Mouse (Mus musculus) 3134 (cell line): Measurements from ENCODE around the gene Sept1.
A peak's percentile ranks its signal among the peaks of the same experiment; 100 is the strongest.
"Not testable (repeated sequence)": the region's sequence is repeated elsewhere in the genome, so short reads cannot be mapped to it uniquely, and the experiment has no call there.

Experiments used
- DNase-seq: peaks from one replicate; pipeline ENCODE4 v3.0.0-alpha.2; 2011; ENCODE audit warnings: low spot score; ENCODE audit not compliant: insufficient read length; ENCODE audit errors: extremely low read depth

Gene Sept1

GRCm38 (mm10) chr7:127195544-127196295, 37.2 kb downstream of the Sept1 start, which contains the start of gene Cd2bp2:
Cd2bp2 (minus strand) TSS chr7:127196050.
- peak; percentile 90 for DNase-seq

GRCm38 (mm10) chr7:127194633-127195029, 38.3 kb downstream of the Sept1 start:
- no peak for DNase-seq

- DNase-seq = no peak
These were observed 38.8 kb downstream of the Sept1 start for GRCm38 (mm10) chr7:127194011-127194632.

- no peak for DNase-seq
These were observed 39.9 kb downstream of the Sept1 start for GRCm38 (mm10) chr7:127192989-127193388.

GRCm38 (mm10) chr7:127190672-127191071, 42.3 kb downstream of the Sept1 start:
- DNase-seq = no peak

DNA sequence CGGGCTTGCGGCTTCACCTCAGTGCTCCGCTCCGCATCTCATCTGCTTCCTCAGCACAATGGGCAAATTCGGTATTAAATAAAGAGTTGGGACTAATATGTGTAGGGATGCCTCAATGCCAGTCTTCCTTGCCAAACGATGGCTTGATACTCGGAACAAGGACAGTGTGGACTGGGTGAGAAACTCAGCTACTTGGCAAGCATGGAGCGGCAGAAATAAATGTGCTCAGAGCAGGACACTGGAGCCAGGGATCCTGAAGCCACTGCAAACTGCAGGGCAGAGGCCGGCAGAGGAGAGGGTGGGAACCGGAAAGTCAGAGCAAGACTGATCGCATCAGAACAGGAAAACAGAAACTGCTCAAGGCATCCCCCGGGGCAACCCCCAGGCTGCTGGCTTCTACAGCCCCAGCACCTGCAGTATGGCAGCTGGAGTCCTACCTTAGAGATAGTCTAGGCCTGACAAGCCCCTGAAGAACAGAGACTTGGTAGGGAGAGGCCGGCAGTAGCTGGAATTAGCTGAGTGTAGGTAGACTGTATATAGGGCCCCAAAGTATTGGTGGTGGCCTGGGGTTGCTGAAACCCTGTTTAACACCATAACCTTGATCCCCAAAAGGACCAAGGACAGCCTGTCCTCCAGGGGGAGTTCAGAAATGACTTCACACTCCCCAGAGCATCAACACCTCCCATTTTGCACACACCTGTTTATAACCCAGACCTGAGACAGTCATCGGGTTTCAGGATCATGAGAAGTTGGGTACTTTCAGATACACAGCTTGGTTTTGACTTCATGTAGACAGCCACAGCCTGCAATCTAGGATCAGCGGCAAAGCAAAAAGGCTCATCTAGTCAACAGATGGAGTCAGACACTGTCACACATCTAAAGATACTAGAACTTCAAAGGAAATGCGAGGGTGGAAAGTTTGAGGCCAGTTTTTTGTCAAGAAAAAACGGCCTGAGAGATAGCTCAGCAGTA, 44.3 kb downstream of the Sept1 start:
- no peak for DNase-seq

- DNase-seq = no peak
These were observed 45.6 kb downstream of the Sept1 start for GRCm38 (mm10) chr7:127187351-127187750.

GRCm38 (mm10) chr7:127185601-127186000, 47.3 kb downstream of the Sept1 start:
- DNase-seq = no peak

GRCm38 (mm10) chr7:127184720-127185119, 48.2 kb downstream of the Sept1 start:
- no peak for DNase-seq

DNA sequence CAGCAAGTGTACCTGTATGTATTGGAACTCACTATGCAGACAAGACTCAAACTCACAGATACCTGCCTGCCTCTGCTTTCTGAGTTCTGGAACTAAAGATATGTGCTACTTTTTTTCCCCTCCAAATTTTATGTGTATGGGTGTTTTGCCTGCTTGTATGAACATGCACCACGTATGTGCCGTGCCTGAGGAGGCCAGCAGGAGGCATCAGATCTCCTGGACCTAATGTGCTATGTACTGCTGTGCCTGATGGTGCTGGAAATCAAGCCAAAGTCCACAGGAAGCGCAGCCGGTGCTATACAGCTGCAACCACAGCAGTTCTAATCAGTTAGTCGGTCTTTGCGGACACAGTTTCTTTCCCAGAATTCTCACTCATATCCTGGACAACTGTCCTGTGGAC, 49.1 kb downstream of the Sept1 start:
- DNase-seq = no peak

- no peak for DNase-seq
These were observed 49.6 kb downstream of the Sept1 start for GRCm38 (mm10) chr7:127183345-127183744.

GRCm38 (mm10) chr7:127181724-127182123, 51.2 kb downstream of the Sept1 start:
- not testable (repeated sequence) for DNase-seq

- no peak for DNase-seq
These were observed 52.1 kb downstream of the Sept1 start for GRCm38 (mm10) chr7:127180783-127181182.

DNA sequence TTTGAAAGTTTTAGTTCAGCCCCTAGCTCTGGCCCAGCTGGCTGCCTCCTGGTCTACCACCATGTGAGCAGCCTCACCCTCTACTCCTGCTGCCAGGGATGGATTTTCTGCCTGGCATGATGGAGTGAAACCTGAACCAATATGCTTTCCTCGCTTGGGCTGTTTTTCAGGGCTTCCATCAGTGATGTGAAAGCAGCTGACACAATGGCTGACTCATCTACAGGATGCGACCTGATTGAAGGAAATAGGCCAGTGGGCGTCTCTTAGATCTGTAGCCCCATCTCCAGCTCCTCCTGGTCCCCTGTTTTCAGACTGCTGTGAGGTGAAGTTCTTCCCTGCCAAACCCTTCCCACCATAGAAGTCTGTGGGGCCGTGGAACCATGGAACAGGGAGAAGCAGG, 56.0 kb downstream of the Sept1 start:
- DNase-seq = no peak

DNA sequence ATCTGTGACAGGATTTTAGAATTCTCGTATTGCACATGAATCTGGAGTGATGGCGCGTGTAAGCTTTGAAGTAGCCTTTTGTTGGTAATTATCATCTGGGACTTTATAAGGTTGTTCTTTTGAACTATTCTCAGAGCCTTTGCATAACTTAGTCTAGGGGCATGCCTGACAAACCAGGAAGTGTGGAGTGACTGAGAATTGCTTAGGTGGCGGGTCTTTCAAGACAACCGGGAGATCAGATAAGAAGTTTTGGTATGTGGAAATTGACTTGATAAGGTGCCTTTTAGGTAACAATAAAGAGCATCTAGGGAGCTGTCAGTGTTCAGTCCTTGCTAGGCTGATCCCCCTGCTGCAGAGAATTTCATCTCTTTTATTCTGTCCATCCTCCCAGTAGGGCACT, 66.4 kb downstream of the Sept1 start:
- DNase-seq = no peak

DNA sequence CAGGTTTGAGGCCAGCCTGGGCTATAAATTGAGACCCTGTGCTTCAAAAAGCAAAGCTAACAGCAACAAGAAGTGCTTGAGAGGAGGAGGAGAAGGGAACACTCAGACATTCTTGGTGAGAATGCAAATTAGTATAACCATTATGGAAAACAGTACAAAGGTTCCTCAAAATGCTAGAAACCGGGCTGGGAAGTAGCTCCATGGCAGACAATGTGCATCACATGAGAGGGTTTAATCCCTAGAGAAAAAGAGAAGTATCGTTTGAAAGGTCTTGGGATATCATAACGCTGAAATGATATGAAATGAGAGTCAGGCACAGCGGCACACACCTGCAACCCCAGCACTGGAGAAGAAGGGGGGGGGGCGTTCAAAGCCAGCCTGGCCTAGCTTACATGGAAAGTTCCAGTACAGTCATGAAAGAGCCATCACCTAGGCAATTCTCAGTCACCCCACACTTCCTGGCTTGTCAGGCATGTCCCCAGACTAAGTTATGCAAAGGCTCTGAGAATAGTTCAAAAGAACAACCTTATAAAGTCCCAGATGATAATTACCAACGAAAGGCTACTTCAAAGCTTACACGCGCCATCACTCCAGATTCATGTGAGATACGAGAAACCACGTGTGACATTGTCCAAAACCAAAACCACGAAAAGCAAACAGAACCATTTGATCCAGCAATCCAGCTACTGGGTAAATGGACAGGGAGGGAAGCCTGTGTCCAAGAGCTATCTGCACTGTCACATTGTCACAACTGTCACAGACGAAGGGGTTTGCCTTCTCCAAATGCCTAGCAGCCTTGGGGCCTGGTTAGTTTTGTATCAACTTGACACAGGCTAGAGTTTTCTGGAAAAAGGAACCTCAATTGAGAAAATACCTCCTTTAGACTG, 67.1 kb downstream of the Sept1 start:
- DNase-seq = no peak
